Comparison of ENCODE assay signal across 12 mouse cellular contexts in genomic region chr17:5261874-5262605, GRCm38 (mm10).
A peak's percentile ranks its signal among the peaks of the same experiment; 100 is the strongest.
DNase-seq lines count a peak whose midpoint lies in the region; ATAC-seq and TF ChIP-seq lines count a peak whose summit lies in the region.
"Had no signal": no experiment of that assay in that cellular context is flagged by ENCODE, and none has a peak within 500 bp of the region (broad histone marks: within the 10 kb centered on the region; RNA-seq: fewer than 3 reads in every experiment).

No protein-coding gene starts in this region.

- H3K9me3 ChIP-seq in forebrain, embryonic 13.5 days (replicated peaks): no peaks in the 10 kb centered on the region
- no peaks in the 10 kb centered on the region for H3K9me3 ChIP-seq in forebrain, embryonic 11.5 days (ENCODE audit: control insufficient read depth, low read length)
- no peaks in the 10 kb centered on the region for H3K9me3 ChIP-seq in kidney, embryonic 15.5 days (replicated peaks)
- no peaks in the 10 kb centered on the region for H3K9me3 ChIP-seq in kidney, embryonic 14.5 days (ENCODE audit: control insufficient read depth, low read length)
- H3K9me3 ChIP-seq in liver, postnatal 0 days (ENCODE audit: low read length): no peaks in the 10 kb centered on the region

- H3K36me3 ChIP-seq in forebrain, embryonic 13.5 days (ENCODE audit: poor library complexity, severe bottlenecking): peaks cover 15% of the 10 kb centered on the region
- no peaks in the 10 kb centered on the region for H3K36me3 ChIP-seq in forebrain, embryonic 11.5 days (ENCODE audit: control insufficient read depth, insufficient read depth, low read length)
- peaks cover 17% of the 10 kb centered on the region for H3K36me3 ChIP-seq in kidney, embryonic 15.5 days
- H3K36me3 ChIP-seq in kidney, embryonic 14.5 days (ENCODE audit: control insufficient read depth, insufficient read depth, low read length): peaks cover 16% of the 10 kb centered on the region; the same call in 1 of the 2 replicates
- peaks cover 9% of the 10 kb centered on the region for H3K36me3 ChIP-seq in liver, postnatal 0 days (replicated peaks; ENCODE audit: insufficient read depth, low read length)

- H3K27ac ChIP-seq in forebrain, embryonic 13.5 days: no peak overlapping the region; the same call in 1 of the 2 replicates
- H3K27ac ChIP-seq in forebrain, embryonic 11.5 days (ENCODE audit: low read depth, low read length): no peak overlapping the region
- no peak overlapping the region for H3K27ac ChIP-seq in kidney, embryonic 15.5 days
- H3K27ac ChIP-seq in kidney, embryonic 14.5 days (ENCODE audit: low read depth, low read length): no peak overlapping the region
- H3K27ac ChIP-seq in liver, postnatal 0 days (ENCODE audit: low read depth): no peak overlapping the region
- H3K27ac ChIP-seq: macrophage had no signal

- no peak overlapping the region for H3K4me3 ChIP-seq in forebrain, embryonic 13.5 days
- H3K4me3 ChIP-seq in forebrain, embryonic 11.5 days (ENCODE audit: low read depth, low read length): no peak overlapping the region
- H3K4me3 ChIP-seq in kidney, embryonic 15.5 days (replicated peaks): no peak overlapping the region
- H3K4me3 ChIP-seq in kidney, embryonic 14.5 days (ENCODE audit: low read length): no peak overlapping the region
- H3K4me3 ChIP-seq in liver, postnatal 0 days (ENCODE audit: low read depth, low read length): no peak overlapping the region
- H3K4me3 ChIP-seq: erythroblast, embryonic 14.5 days had no signal

- 0 out of 2 replicates have a peak, but pooled peaks have one; percentile 46 for ATAC-seq in forebrain, embryonic 13.5 days
- ATAC-seq in forebrain, embryonic 11.5 days (replicated peaks; ENCODE audit: low FRiP score): no peak
- ATAC-seq in kidney, embryonic 15.5 days (replicated peaks; ENCODE audit: low FRiP score): no peak
- ATAC-seq in kidney, embryonic 14.5 days (ENCODE audit: low FRiP score, low TSS enrichment): no peak
- peak; percentile 64 for ATAC-seq in liver, postnatal 0 days

- H3K9ac ChIP-seq in forebrain, embryonic 13.5 days: no peak overlapping the region
- no peak overlapping the region for H3K9ac ChIP-seq in forebrain, embryonic 11.5 days (ENCODE audit: low read length)
- H3K9ac ChIP-seq in kidney, embryonic 15.5 days: no peak overlapping the region
- no peak overlapping the region for H3K9ac ChIP-seq in kidney, embryonic 14.5 days (ENCODE audit: low read depth, low read length)
- no peak overlapping the region for H3K9ac ChIP-seq in liver, postnatal 0 days (replicated peaks)

- H3K4me1 ChIP-seq in forebrain, embryonic 13.5 days: peaks cover 27% of the 10 kb centered on the region
- peaks cover 2% of the 10 kb centered on the region; the same call in 1 of the 2 replicates for H3K4me1 ChIP-seq in forebrain, embryonic 11.5 days (replicated peaks; ENCODE audit: control insufficient read depth, insufficient read depth, low read length)
- peaks cover 18% of the 10 kb centered on the region for H3K4me1 ChIP-seq in kidney, embryonic 15.5 days
- H3K4me1 ChIP-seq in kidney, embryonic 14.5 days (ENCODE audit: control insufficient read depth, insufficient read depth, low read length): peaks cover 16% of the 10 kb centered on the region; the same call in 1 of the 2 replicates
- H3K4me1 ChIP-seq in liver, postnatal 0 days (ENCODE audit: insufficient read depth): peaks cover 30% of the 10 kb centered on the region

- no peaks in the 10 kb centered on the region for H3K27me3 ChIP-seq in forebrain, embryonic 13.5 days
- H3K27me3 ChIP-seq in forebrain, embryonic 11.5 days (ENCODE audit: control insufficient read depth, insufficient read depth, low read length): no peaks in the 10 kb centered on the region
- no peaks in the 10 kb centered on the region for H3K27me3 ChIP-seq in kidney, embryonic 15.5 days
- no peaks in the 10 kb centered on the region for H3K27me3 ChIP-seq in kidney, embryonic 14.5 days (ENCODE audit: control insufficient read depth, insufficient read depth, low read length)
- H3K27me3 ChIP-seq in liver, postnatal 0 days (ENCODE audit: insufficient read depth, low read length): no peaks in the 10 kb centered on the region

- no peak overlapping the region for H3K4me2 ChIP-seq in forebrain, embryonic 13.5 days
- H3K4me2 ChIP-seq in forebrain, embryonic 11.5 days (ENCODE audit: low read depth, low read length, severe bottlenecking): no peak overlapping the region
- 0 out of 2 replicates have a peak overlapping the region, but pooled peaks have one; percentile 5 for H3K4me2 ChIP-seq in kidney, embryonic 15.5 days
- H3K4me2 ChIP-seq in kidney, embryonic 14.5 days (replicated peaks; ENCODE audit: low read depth, low read length): no peak overlapping the region
- peak overlapping the region; percentile 38; the same call in 1 of the 2 replicates for H3K4me2 ChIP-seq in liver, postnatal 0 days (ENCODE audit: low read depth, low read length)

- no peak for TF ChIP-seq CTCF in liver, postnatal 0 days (IDR thresholded peaks at IDR 0.05; ENCODE audit: low read depth)

- DNase-seq in forebrain, embryonic 11.5 days (ENCODE audit: low spot score): no peak
- DNase-seq in adipocyte (ENCODE audit: low spot score): peak; percentile 65
- DNase-seq in liver, postnatal 0 days: no peak
- DNase-seq in spleen, adult 18-20 months: no peak
- DNase-seq in cerebellum, postnatal 25 days: no peak
- DNase-seq: adrenal gland, adult 8-10 months; cerebellum, adult 8-10 months had no signal

- WGBS in forebrain, embryonic 13.5 days: 66% methylated on average over 22 of the region's 22 CpGs
- WGBS in forebrain, embryonic 11.5 days: 77% methylated on average over 22 of the region's 22 CpGs
- whole genome bisulfite sequencing in kidney, embryonic 15.5 days: 36% methylated on average over 22 of the region's 22 CpGs
- WGBS in kidney, embryonic 14.5 days: 35% methylated on average over 22 of the region's 22 CpGs
- 68% methylated on average over 22 of the region's 22 CpGs for WGBS in liver, postnatal 0 days (ENCODE audit: insufficient replicate concordance)

- no peak for TF ChIP-seq EP300 in liver, postnatal 0 days (IDR thresholded peaks at IDR 0.05; ENCODE audit: low read depth)

Comparison
In these comparisons a context has a peak if more than half of its experiments do, and no peak if none do; other contexts are left out.
1. ATAC-seq: peak in forebrain, embryonic 13.5 days (single experiment) and liver, postnatal 0 days (single experiment); none in forebrain, embryonic 11.5 days (single experiment), kidney, embryonic 15.5 days (single experiment) and kidney, embryonic 14.5 days (single experiment).
2. H3K4me2 ChIP-seq: peak in kidney, embryonic 15.5 days (single experiment) and liver, postnatal 0 days (single experiment); none in forebrain, embryonic 13.5 days (single experiment), forebrain, embryonic 11.5 days (single experiment) and kidney, embryonic 14.5 days (single experiment).